Mouse (Mus musculus) spleen, adult 18-20 months (tissue): ENCODE measurements at regions not wholly inside any gene's neighbourhood (a gene's known extent, or its start where the extent isn't known, plus 50 kb on each side); places are given as distances from the start of the nearest gene placed in this dataset.

ENCODE experiments used
- DNase-seq, 2 experiments: peaks; one replicate each; pipeline ENCODE4 v3.0.0; 2022; ENCODE audit warnings: mixed read lengths in 2 of 2

DNA sequence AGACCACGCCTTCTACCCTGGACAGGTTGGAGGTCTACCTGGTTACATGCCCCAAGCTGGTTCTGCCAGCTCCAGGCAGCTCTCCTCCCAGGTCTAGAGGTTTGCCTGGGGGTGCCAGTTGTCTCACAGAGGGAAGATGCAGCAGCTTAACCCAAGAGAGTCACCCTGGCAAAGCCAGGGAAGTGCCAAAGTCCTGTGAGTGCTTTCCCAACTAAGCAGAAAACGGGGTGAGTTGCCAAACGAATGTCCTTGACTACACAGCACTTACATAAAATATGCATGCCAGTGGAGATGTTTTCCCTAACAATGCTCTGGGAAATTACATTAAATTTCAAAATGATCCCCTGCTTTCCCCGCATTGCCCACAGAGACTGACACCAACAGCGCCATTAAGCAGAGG is 441.9 kb upstream of the Mgmt start:
- no peak for DNase-seq

DNA sequence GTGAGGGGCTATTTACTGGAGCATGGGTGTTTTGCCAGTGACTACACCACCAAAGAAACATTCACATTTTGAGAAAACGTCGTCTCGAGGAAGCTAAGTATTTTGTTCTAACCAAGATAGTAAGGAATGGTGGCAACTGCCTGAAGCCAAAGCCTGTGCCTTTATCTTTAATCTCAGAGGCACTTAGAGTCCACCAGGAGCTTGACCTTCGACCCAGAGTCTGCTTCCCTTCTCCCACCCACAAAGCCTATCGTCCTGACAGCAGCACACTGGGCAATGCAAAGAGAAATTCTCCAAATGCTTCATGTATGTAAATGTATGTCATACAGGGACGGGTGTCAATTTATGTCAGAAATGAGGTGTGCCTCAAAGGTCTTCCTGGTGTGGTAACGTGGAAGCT is 437.2 kb upstream of the Mgmt start:
- DNase-seq, result no peak

DNA sequence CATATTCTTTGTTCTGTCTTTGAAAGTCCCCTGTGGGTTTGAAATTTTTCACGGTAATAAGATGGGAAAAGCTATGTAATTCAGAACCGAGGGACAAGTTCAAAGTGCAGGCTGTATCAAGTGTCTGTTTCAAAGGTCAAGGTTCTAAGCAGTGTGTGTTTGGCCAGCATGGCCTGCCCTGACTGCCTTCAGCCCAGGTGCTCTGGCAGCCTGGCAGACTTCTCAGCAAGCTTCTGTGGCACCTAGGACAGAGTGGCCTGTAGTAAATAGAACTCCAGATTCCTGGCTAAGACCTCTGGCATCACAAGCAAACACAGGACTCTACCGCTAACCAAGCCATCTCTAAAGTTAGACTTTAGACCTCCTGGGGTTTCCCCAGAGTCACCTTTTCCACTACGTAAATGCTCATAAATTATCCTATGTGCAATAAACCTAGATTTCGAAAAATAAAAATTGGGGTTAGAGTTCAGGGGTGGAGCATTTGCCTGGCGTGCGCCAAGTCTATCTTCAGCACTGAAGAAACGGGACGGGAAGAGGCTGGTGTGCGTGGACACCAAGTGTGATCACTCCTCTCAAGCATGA is 436.5 kb upstream of the Mgmt start:
- no peak for DNase-seq

DNA sequence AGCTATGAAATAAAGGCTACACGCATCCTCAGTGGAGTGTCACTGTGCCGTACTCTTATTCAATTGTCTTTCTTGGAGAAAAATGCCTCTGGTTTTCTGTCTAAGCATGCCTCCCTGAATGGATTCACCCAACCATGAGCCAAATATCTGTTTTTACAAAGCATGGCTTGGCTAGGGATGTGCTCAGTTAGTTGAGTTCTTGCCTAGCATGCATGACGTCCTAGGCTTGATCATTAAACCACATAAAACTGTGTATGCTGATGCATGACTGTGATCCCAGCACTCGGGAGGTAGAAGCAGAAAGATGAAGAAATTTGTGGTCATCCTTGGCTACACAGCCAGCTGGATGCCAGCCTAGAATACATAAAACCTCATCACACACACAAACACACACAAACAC is 417.3 kb upstream of the Mgmt start:
- DNase-seq, result no peak

DNA sequence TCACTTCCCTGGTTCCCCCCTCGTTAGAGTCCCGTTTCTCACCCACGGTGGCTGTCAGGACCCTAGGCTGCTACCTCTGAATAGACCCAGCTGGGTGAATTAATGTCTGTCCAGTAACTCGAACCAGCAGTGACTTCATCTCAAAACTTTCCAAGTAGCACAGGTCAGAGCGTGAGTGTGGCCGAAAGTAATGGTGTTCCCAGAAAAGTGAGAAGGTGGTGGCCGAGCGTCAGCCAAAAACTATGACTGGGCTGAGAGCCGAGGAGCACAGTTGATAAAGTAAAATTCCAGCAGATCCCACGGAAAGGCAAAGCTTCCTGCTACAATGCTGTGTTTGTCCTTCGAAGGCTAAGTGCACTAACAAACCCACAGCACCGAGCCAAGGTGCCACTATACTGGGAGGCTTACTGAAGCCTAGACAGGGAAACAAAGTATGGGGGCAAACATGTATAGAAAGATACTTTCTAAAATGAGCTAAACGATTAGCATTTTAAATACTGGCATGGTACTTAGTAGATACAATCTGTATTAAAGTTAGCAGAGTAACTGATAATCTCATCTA is 413.7 kb upstream of the Mgmt start:
- no peak for DNase-seq

DNA sequence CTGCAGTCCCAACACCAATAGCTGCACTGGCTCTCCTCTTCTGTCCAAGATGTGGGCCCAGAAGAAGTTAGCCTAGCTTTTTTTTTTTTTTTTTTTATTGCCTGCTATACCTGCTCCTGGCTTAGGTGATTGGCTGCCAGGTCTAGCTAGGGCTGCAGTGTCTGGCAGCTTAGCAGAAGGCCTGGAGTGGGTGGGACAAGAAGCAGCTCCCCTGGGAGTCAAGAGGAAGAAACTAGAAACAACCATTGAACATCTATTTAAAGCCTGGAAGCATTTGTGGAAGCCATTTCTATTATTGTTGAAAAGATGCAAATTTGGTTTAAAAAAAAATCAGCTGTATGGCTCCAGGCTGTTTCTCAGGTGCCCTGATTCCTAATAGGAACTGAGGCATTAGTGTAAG is 411.2 kb upstream of the Mgmt start:
- no peak for DNase-seq

DNA sequence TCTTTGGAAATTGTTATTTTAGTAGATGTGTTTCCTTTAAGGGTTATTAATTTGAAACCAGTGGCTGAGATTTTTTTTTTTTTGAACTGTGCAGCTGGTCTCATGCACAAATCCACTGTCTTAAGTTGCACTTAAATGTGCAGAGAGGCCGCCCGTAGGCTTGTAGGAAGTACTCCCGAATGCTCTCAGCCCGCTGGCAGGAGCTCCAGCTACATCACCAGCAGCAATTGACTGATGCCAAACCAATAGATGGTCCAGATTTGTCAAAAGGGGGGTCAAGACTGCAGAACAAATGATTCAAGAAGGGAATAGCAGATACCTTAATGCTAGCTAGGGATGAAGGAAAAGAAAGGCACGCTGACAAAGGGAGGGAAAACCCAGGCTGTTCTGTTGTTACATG is 406.9 kb upstream of the Mgmt start:
- DNase-seq, result no peak

DNA sequence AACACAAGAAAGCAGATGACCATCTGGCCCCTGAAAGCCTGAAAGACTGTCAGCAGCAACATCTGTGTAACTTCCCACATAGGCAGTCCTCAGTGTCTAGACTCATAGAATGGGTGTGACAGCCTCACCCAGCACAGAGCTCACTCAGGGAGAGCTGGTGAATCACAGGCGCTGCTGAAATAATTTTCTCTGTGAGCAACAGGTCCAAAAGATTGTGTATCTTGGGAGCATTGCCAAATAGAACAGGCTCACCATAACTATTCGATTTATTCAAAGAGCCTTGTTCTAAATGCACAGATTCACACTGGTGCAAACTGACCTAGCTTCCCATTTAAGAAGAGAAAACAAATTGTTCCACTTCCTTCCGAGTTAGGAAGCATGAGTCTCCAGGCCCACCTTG is 399.6 kb upstream of the Mgmt start:
- no peak for DNase-seq

DNA sequence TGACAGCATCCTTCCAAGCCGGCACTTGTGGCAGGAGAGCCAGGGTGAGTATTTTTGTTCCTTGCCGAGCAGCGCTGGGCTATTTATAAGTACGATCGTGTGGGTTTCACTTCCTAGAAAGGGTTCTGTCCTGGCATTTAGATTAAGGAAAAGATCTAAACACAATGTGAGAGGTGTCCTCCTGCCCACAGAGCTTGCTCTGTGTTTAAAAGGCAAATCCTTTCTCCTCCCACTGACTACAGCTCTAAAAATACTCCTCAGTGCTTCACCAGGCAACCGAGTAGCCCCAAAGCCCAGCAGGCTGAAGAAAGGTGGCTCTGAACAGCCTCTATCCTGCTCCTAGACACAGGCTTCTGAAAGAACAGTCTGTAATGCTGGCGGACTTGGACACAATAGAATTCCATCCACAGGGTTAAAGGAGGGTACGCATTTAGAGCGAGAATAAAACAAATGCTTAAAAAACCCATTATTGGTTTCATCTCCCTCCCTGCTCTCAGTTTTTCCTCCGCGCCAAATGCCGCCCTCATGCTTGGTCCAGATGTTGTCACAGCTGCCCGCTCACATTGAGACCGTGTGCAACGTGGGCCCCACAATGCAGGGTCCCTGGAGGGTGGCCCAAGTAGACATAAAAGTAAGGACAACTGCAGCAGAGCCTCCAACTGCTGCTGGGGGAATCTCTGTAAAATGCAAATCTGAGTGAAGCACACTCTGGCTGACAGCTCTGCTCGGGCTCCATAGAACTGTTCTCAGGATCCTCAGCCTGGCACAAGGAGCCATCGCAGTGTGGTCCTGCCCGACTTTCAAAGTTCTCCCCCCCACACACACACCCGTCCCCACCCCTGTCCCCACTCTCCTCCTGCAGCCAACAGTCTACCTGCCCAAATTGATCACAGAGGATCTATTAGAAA is 397.8 kb upstream of the Mgmt start:
- no peak for DNase-seq

DNA sequence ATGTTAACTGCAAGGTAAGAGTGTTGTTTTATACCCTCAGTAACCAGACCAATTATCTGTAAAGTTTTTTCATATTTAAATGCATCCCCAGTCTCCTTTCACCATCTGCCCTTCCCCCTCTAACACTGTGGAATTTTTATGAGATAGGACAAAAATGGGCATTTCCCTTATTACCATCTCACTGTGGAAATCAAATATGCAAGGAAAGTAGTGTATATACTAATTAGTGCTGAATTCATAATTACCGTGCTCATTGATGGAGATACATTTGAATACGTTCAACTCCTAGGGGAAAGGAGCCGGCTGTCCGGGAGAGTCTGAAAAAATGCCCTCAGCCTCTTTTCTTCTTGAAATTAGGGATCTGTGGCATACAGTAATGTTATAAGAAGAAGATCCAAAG is 394.4 kb upstream of the Mgmt start:
- DNase-seq, result no peak

DNA sequence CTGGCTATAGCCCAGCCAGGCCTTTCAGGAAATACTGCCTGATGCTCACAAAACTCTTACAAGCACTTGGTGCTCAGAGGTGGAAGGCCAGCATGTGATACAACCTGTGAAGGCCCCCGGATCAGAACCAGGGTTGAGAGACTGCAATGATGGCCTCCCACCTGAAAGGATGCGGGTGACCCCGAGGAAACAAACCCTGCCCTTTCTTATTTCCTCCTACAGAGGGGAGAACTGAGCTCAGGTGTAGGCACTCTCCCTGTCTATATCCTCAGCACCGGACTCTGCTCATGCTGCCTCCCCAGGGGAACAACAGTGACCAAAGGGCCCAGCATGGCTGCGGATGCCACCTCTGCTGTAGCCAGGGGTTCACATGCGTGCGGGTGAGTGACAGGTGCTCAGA is 393.3 kb upstream of the Mgmt start:
- no peak for DNase-seq

DNA sequence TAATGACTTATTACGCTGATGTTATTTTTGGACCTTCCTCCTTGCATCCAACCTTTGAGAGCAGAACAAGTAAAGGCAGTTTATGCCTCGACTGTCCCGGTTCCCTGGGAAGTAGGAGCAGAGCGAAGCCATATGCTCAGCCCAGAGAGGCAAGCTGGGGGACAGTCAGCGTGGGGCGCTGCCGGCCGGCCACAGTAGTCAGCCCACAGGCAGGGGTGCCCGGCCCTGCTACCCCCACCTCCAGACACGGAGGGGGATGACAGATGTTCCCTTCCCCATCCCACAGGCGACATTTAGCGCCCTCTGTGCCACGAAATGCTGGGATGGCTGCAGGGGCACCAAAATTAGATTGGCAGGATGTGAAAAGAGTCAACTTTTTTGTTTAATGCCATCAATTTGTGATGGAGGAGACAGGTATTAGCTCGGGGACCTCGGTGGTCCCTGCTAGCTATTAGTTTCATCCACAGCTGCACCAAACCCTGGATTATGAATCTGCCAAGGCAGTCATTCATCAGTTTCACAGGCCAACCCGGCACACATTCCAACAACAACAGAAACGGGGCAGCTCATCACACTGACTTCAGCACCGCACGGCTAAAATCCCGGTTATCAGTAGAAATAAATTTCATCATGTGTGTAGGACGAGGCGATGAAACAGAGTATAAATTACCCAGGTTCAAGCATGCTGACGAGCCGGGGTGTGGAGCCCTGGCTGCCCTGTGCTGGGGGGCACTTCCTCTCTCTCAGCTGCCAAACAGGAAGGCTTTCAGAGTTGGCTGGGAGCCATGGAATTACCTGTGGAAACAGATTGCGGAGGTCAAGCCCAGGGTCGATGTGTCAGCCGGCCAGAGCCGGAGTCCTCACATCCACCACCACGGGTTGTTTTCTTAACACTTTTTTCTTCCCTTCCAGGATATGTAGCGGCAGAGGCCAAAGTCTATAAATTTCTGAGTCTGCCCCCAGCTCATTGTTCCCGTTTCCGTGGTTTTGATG is 392.3 kb upstream of the Mgmt start:
- DNase-seq, result no peak

DNA sequence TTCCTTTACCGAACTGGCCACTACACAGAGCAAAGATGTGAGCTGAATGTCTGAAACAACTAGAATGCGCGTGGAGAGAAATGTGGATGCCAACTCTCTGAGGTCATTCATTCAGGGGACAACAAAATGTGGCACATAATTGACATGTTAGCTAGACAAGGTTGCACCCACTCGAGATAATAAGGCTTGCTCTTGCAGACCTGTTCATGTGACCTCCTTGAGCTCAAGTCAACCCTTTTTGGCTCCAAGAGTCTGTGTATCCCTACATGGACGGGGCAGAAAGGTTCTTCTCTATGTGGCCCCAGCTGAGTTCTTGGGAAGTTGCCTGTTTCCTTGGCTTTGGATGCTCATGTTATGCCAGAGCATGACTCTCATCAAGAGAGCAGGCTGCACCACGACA is 383.0 kb upstream of the Mgmt start:
- DNase-seq, result no peak

DNA sequence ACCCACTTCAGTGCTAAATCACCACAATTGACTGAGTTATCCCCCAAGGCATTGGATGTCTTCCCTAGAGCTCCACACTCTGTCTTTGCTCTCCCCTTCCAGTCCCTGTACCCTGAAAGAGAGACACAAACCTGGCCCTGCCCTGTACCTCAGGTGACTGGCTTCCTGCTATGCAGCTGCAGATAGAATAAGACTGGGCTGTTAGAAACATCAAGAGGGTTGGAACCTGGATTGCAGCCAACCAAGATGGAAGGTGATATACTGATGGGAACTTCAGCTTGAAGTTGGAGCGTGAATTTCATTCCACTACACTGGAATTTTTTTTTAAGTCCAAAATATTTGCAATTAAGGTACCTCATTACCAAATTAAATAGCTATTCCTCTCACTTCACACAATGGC is 379.0 kb upstream of the Mgmt start:
- DNase-seq, result no peak

DNA sequence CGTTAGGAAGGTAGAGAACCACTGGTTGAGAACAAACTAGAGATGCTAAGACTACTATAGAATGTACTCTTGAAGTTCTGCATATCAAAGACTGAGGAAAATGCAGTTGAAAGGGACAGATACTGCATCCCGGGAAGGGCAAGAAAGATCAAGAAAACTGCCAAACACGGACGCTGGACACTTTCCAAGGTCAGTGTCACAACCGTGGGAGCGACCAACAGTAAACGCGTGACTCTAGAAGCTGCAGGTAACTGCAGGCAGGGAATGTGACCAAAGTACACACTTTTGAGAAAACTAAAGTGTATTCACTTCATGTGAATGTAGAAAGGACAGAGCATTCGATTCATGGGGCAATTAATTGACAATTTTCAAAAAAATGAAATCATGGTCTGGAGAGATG is 368.6 kb upstream of the Mgmt start:
- DNase-seq, result no peak

DNA sequence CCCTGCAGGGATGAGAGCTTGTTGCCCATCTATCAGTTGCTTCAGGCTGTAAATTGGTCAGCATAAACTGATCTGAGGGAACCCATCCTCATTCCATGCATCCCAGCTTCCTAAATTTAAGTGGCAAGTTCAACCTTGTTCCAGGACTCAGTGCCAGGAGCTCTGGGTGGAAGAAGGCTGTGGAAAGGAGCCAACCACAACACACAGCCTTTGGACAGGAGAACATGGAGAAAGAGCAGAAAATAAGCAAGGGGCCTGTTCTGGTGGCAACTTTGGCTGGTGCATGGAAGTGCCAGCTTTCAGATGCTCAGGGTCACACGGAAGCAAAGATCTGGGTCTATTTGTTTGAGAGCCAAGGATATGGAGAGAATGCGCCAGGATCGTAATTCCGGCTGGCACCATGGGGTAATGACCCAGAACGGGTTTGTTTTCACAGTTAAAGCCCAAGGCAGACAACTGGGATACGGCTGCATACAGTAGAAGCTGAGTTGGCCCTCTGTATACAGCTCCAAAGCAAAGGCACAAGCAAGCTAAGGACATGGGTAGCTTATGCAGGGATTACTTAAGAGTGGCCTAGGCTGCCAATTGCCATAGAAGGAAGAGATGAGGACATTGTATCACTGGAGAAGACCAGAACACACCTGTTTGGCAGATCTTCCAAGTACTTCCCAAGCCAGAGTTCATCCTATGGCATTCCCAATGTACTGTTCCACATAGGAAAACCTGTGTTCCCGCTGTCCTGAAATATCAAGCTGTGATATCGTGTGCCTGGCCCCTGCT is 364.2 kb upstream of the Mgmt start:
- DNase-seq, result no peak

DNA sequence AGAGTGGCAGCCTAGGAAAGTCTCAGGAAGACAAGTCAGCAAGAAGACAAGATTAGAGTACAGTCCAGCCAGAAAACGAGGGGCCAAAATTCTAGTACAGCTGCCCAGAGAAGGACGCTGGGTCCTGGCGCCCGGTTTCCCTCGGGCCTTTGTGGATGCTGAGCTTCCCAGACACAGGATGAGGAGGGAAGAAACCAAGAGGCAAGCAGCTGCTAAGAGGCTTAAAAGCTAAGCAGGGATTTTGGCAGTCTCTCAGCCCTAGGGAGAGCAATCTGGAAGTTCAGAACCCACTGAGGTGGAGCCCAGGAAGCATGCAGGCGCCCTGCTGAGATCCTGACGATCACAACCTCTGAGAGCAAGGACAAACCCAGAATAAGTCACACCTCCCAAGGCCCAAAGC is 363.1 kb upstream of the Mgmt start:
- no peak for DNase-seq

DNA sequence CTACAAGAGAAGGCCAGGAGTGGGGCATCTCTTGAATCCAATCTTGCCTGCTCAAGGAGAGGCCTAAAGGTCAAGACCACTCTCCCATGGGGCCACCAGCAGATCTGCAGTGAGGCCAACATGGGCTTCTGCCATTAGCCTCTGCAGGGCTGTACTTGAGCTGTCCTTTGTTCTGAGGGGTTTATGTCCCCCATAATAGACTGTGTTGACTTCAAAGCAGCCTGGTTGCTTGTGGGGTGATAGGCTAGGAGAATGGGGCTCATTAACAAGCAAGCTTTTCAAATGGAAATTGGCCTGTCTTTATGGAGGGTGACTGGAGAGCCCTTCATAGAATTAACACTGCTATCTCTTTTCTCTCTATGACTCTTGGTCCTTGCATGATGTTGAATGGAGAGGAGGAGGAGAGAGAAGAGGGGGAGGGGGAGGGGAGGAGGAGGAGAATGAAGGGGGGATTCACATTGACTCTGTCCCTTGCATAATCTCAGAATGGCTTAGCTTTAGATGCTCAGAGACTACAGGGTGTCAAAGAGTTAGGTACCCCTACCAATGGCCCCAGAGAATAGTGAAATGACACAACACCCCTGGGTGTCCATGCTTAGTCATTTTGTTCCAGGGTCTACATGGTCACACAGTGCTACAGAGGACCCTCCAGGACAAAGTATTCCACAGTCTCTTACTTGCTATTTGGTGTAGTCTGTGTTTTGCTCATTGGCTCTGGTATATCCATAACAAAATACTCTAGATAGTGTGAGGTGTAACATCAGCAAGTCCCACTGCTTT is 352.3 kb upstream of the Mgmt start:
- DNase-seq, result no peak

DNA sequence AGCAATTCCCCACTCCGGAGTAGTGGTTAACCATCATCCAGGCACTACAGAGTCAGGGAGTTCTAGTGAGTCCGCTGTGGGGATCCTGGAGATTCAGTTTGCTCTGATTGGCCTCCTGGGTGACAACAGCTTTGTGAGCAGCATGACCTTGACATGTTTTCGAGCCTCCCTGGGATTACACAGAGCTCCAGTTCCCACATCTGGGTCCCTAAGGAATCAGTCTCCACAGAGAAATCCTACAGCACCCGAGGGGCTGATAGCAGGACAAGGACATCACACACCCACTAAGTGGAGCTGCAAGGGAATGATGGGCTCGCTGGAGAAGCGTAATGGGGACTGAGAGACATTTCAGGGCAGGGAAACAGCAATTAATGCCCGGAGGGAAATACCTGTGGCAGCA is 351.5 kb upstream of the Mgmt start:
- DNase-seq, result no peak

DNA sequence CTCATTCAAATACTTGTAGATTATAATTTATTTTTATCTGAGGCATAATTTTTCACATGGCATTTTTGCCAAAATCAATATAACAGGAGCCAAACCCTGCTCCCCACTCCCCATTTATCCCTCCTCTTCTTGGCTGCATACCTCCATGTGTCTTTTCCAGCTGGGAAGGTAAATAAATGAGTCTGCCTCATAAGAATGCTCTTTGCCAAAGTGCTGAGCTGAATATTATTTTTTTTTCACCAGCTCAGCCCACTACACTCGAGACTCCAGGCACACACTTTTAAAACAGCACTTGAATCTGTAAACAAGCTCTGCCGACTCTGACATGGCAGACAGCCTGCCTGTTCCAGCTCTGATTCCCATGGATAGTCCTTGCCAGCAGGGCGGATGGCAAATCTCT is 346.6 kb upstream of the Mgmt start:
- DNase-seq, result no peak

DNA sequence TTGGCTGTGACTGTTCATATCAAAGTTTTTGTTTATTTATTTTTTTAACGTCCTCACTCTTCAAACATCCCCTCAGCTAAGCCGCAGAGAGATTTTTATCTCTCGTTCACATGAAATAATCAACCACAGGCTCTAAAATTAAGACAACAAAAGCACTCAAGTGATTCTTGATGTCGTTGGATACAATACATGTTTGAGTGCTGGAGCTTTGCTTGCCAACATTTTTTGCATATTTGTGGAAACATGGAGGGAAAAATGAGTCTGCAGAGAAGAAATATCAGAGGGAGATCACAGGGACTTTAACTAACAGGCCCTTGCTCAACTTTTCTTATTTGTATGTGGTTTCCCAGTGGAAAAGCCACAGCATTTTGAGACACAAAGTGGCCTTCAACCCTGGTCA is 338.0 kb upstream of the Mgmt start:
- DNase-seq, result no peak

DNA sequence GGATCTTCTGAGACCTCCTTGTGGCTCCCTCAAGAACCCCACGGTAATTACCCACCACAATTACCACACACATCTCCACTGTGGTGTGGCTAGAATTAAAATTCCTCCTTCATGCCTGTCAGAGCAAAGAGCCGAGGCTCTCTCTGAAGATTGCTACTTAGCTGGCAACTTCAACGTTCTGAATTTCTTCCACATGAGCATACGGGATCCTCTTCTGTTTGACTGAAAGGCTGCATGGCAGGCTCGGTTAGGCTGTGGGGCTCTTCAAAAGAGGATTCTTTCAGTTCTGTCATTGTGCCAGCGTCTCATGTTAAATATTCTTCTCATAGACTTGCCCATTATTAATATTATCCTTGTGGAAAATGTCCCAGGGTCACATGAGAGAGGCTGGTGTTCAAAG is 334.9 kb upstream of the Mgmt start:
- DNase-seq, result no peak
